Mouse (Mus musculus) C2C12 (cell line): ENCODE measurements at regions not wholly inside any gene's neighbourhood (a gene's known extent, or its start where the extent isn't known, plus 50 kb on each side); places are given as distances from the start of the nearest gene placed in this dataset.

Source experiments
- H3K27me3 ChIP-seq: one replicate; pipeline ENCODE4 v1.6.1; 2011; ENCODE audit not compliant: control insufficient read depth, insufficient read depth, insufficient read length
- H3K36me3 ChIP-seq: one replicate; pipeline ENCODE4 v1.6.1; 2011; ENCODE audit not compliant: control insufficient read depth, insufficient read depth
- H3K4me3 ChIP-seq: one replicate; pipeline ENCODE4 v1.5.1; 2011; ENCODE audit warnings: mild to moderate bottlenecking, control low read depth; ENCODE audit not compliant: poor library complexity, insufficient read depth, severe bottlenecking
- H3K79me2 ChIP-seq: one replicate; pipeline ENCODE4 v1.6.1; 2011; ENCODE audit not compliant: control insufficient read depth, insufficient read depth
- H3K79me3 ChIP-seq: one replicate; pipeline ENCODE4 v1.6.1; 2011; ENCODE audit warnings: low read depth, control low read depth
- H3ac ChIP-seq: one replicate; pipeline ENCODE3; 2011; ENCODE audit warnings: low read depth; ENCODE audit not compliant: control insufficient read depth, insufficient read length
- CEBPB ChIP-seq: IDR thresholded peaks from one replicate; pipeline ENCODE4 v1.6.1; 2011; ENCODE audit warnings: low read depth, mild to moderate bottlenecking, control low read depth, moderate library complexity
- CTCF ChIP-seq: IDR thresholded peaks from one replicate; pipeline ENCODE4 v1.5.1; 2011; ENCODE audit not compliant: control insufficient read depth, insufficient read depth, insufficient read length
- FOSL1 ChIP-seq: IDR thresholded peaks from one replicate; pipeline ENCODE4 v1.8.0; 2011; ENCODE audit warnings: mild to moderate bottlenecking, low read length; ENCODE audit not compliant: poor library complexity, insufficient read depth, severe bottlenecking
- MAX ChIP-seq: IDR thresholded peaks from one replicate; pipeline ENCODE4 v1.6.1; 2011; ENCODE audit warnings: mild to moderate bottlenecking, control low read depth
- MYOD1 ChIP-seq: IDR thresholded peaks from one replicate; pipeline ENCODE4 v1.6.1; 2011; ENCODE audit warnings: low read depth; ENCODE audit not compliant: control insufficient read depth, insufficient read length
- MYOG ChIP-seq: IDR thresholded peaks from one replicate; pipeline ENCODE4 v1.6.1; 2011; ENCODE audit not compliant: control insufficient read depth, insufficient read length; ENCODE audit errors: extremely low read depth
- USF1 ChIP-seq: IDR thresholded peaks from one replicate; pipeline ENCODE4 v1.6.1; 2011; ENCODE audit warnings: low read depth, mild to moderate bottlenecking, control low read depth, moderate library complexity

GRCm38 (mm10) chr14:76223036-76223650 lies 112.5 kb downstream of the Nufip1 start:
- no peaks in the 10 kb centered on the region for H3K79me2 ChIP-seq
- H3K36me3 ChIP-seq: no peaks in the 10 kb centered on the region
- H3K4me3 ChIP-seq: no peak overlapping the region
- no peaks in the 10 kb centered on the region for H3K79me3 ChIP-seq
- H3ac ChIP-seq: no peak overlapping the region
- no peak for TF ChIP-seq MYOG
- no peak for TF ChIP-seq CEBPB
- TF ChIP-seq FOSL1: no peak
- TF ChIP-seq MAX: no peak
- TF ChIP-seq MYOD1: no peak
- TF ChIP-seq USF1: no peak
- no peak for TF ChIP-seq CTCF
- H3K27me3 ChIP-seq: no peaks in the 10 kb centered on the region

GRCm38 (mm10) chr14:76223903-76224302 lies 113.2 kb downstream of the Nufip1 start:
- no peaks in the 10 kb centered on the region for H3K79me2 ChIP-seq
- no peaks in the 10 kb centered on the region for H3K27me3 ChIP-seq
- TF ChIP-seq CEBPB (no peak), FOSL1 (no peak), MAX (no peak), MYOG (no peak), MYOD1 (no peak), USF1 (no peak), CTCF (no peak)
- no peak overlapping the region for H3K4me3 ChIP-seq
- H3ac ChIP-seq: no peak overlapping the region
- H3K36me3 ChIP-seq: no peaks in the 10 kb centered on the region
- no peaks in the 10 kb centered on the region for H3K79me3 ChIP-seq

- H3K36me3 ChIP-seq: no peaks in the 10 kb centered on the region
- no peaks in the 10 kb centered on the region for H3K79me3 ChIP-seq
- H3K27me3 ChIP-seq: no peaks in the 10 kb centered on the region
- no peak overlapping the region for H3ac ChIP-seq
- H3K79me2 ChIP-seq: no peaks in the 10 kb centered on the region
- no peak overlapping the region for H3K4me3 ChIP-seq
- TF ChIP-seq CEBPB (no peak), FOSL1 (no peak), MAX (no peak)
These were observed 114.8 kb downstream of the Nufip1 start for GRCm38 (mm10) chr14:76225532-76225931.

GRCm38 (mm10) chr14:76226621-76227297 lies 116.1 kb downstream of the Nufip1 start:
- H3K79me2 ChIP-seq: no peaks in the 10 kb centered on the region
- no peak for TF ChIP-seq CEBPB
- TF ChIP-seq MYOG: no peak
- TF ChIP-seq USF1: no peak
- no peak for TF ChIP-seq MAX
- no peak for TF ChIP-seq FOSL1
- TF ChIP-seq MYOD1: no peak
- TF ChIP-seq CTCF: no peak
- H3K27me3 ChIP-seq: no peaks in the 10 kb centered on the region
- H3ac ChIP-seq: no peak overlapping the region
- no peak overlapping the region for H3K4me3 ChIP-seq
- H3K79me3 ChIP-seq: no peaks in the 10 kb centered on the region
- H3K36me3 ChIP-seq: no peaks in the 10 kb centered on the region

GRCm38 (mm10) chr14:76228968-76229555 lies 118.4 kb downstream of the Nufip1 start:
- H3K4me3 ChIP-seq: no peak overlapping the region
- no peaks in the 10 kb centered on the region for H3K36me3 ChIP-seq
- H3ac ChIP-seq: no peak overlapping the region
- TF ChIP-seq CEBPB (no peak), MAX (no peak), USF1 (no peak), FOSL1 (no peak), MYOG (no peak), MYOD1 (no peak), CTCF (no peak)
- no peaks in the 10 kb centered on the region for H3K79me3 ChIP-seq
- no peaks in the 10 kb centered on the region for H3K27me3 ChIP-seq
- H3K79me2 ChIP-seq: no peaks in the 10 kb centered on the region
